Mouse (Mus musculus): ENCODE data around the gene Dram2.

DNA sequence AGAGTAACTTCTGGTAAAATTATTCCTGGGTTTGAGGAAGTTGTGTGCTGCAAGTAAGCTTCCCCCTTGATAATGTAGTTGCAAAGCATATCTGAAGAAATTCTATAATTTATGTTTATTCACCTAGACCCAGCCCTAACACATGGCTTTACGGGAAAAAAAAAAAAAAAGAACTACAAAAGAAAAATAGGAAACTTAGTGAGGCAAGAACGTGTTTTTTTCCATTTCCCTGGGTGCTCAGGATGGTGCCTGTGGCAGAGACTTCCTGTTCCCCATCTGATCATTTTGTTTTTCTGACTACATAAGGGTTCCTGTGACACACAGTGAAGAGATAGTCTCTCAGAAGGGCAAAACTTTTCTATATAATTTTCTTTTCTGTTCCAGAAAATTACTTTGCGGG, 25.6 kb downstream of the Dram2 start:
- TF ChIP-seq EP300 (IDR thresholded peaks at IDR 0.05; ENCODE audit: low read depth) (no peak), CTCF (IDR thresholded peaks at IDR 0.05; ENCODE audit: low read depth) (no peak)
